Mouse (Mus musculus) hindbrain, embryonic 14.5 days (tissue): ENCODE measurements around the gene Nab1. TPM values are rescaled to one million over a fixed set of nuclear protein-coding genes. Genes with fewer than 3 reads are reported as not detected.
A peak's percentile ranks its signal among the peaks of the same experiment; 100 is the strongest.
"Not testable (repeated sequence)": the region's sequence is repeated elsewhere in the genome, so short reads cannot be mapped to it uniquely, and the experiment has no call there.

Source experiments
- ATAC-seq: fragments of 200-750 bp; cut with Nextera tagmentation; 2 replicates; pipeline ENCODE4 v1.8.0; 2017; ENCODE audit warnings: moderate number of reproducible peaks, mild to moderate bottlenecking, moderate TSS enrichment, moderate library complexity; ENCODE audit not compliant: low FRiP score
- DNase-seq: peaks from one replicate; pipeline ENCODE4 v3.0.0-alpha.2; 2015; ENCODE audit warnings: low spot score
- H3K27ac ChIP-seq: fragments of 300-500 bp; sonication (generic); 2 replicates; pipeline ENCODE4 v1.5.1; 2014; ENCODE audit warnings: mild to moderate bottlenecking, moderate library complexity
- H3K27me3 ChIP-seq: fragments of 300-500 bp; sonication (generic); 2 replicates; pipeline ENCODE4 v1.6.1; 2014; ENCODE audit warnings: mild to moderate bottlenecking, low read length, mixed read lengths; ENCODE audit not compliant: control insufficient read depth, insufficient read depth
- H3K36me3 ChIP-seq: fragments of 300-500 bp; sonication (generic); replicated peaks from 2 replicates; pipeline ENCODE4 v1.6.1; 2014; ENCODE audit not compliant: control insufficient read depth, insufficient read depth
- H3K4me1 ChIP-seq: fragments of 300-500 bp; sonication (generic); replicated peaks from 2 replicates; pipeline ENCODE4 v1.6.1; 2014; ENCODE audit warnings: antibody characterized with exemption, low read length, mixed read lengths; ENCODE audit not compliant: control insufficient read depth, insufficient read depth
- H3K4me2 ChIP-seq: fragments of 300-500 bp; sonication (generic); replicated peaks from 2 replicates; pipeline ENCODE4 v1.6.1; 2014; ENCODE audit warnings: mild to moderate bottlenecking, moderate library complexity
- H3K4me3 ChIP-seq: fragments of 300-500 bp; sonication (generic); replicated peaks from 2 replicates; pipeline ENCODE4 v1.5.1; 2014; ENCODE audit warnings: mild to moderate bottlenecking, low read length
- H3K9ac ChIP-seq: fragments of 300-500 bp; sonication (generic); 2 replicates; pipeline ENCODE4 v1.6.1; 2014
- H3K9me3 ChIP-seq: fragments of 300-500 bp; sonication (generic); 2 replicates; pipeline ENCODE4 v1.6.1; 2016; ENCODE audit warnings: low read length; ENCODE audit not compliant: control insufficient read depth
- WGBS: fragments of 180-500 bp; shearing (Covaris S2); extraction: QIAGEN DNeasy Blood & Tissue Kit; methylation state at CpG from one replicate; pipeline ENCODE4 v1.1.7; 2014; 5-methylcytosine and 5-hydroxymethylcytosine counted together
- polyA plus RNA-seq: library from polyadenylated mRNA; unstranded; fragments of >200 nt; fragmentation: Nextera tagmentation; extraction: Ambion mirVana; gene quantifications from 2 replicates; pipeline ENCODE4 v1.2.1, GENCODE M21; 2014

Gene Nab1
- polyA plus RNA-seq = 10.9 and 13.2 TPM in 2 replicates

DNA sequence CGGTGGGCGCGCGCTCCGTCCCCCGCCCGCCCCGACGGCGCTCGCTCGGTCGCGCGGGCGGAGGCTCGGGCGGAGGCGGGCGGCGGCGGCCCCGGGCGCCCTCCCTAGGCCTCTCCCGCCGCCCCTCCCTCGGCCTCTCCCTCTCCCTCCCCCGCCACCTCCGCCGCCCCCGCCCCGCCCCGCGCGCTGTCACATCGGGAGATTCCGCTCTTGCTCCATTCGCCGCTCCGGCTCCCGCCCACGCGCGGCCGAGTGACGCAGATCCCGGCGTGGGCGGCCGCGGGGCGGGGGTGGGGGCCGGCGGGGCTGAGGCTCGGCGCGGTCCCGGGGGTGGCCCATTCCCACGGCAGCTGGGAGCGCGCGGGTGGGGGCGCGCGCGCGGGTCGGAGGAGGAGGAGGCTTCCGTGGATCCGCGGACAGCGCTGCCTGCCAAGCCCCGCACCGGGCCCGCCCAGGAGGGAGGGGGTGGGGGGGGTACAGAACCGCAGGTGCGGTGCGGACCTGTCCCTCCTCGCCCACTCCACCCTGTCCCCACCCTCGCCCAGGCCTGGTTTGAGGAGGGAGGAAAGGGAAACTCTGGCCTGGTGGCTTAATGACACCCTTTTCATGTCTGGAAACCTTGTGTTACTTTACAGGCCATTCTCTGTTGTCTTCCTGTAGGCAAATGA is at the start of gene Nab1:
Gene Nab1 (minus strand): TSS at position 366 of the 668 bp plus-strand sequence.
- H3K36me3 ChIP-seq = no peaks in the 10 kb centered on the region
- ATAC-seq (peak; percentile 93), DNase-seq (peak; percentile 62)
- H3K9ac ChIP-seq = peak within 1 kb of the TSS; percentile 88
- WGBS = 1% methylated on average over 36 of the region's 80 CpGs
- peak within 1 kb of the TSS; percentile 85 for H3K4me3 ChIP-seq
- peak within 1 kb of the TSS; percentile 87 for H3K4me2 ChIP-seq
- no peaks in the 10 kb centered on the region for H3K9me3 ChIP-seq
- 0 out of 2 replicates have a peak, but pooled peaks cover 5% of the 10 kb centered on the region for H3K4me1 ChIP-seq
- no peaks in the 10 kb centered on the region for H3K27me3 ChIP-seq
- peak within 1 kb of the TSS; percentile 78 for H3K27ac ChIP-seq

DNA sequence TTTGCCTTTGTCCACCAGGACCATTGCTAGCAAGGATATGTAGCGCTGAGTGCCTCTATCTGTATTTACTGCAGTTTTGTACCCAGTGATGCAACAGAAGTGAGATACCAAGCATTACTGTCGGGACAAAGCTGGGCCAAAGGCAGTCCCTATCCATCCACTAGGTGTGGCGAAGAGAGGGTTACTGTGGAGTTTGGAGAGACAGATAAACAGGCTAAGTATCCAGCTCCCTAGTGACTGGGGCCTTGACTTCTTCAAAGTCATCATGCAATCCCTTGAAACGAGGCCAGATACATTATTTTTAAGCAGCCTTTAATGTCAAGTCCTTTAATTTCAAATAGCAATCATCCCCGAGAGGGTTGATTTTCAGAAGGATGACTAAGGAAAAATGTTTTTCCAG is 47.0 kb upstream of the Nab1 start:
- ATAC-seq (no peak), DNase-seq (no peak)
- H3K9ac ChIP-seq = no peak overlapping the region
- no peaks in the 10 kb centered on the region for H3K27me3 ChIP-seq
- H3K27ac ChIP-seq = no peak overlapping the region
- H3K36me3 ChIP-seq = no peaks in the 10 kb centered on the region
- 92% methylated on average over 5 of the region's 5 CpGs for WGBS
- H3K9me3 ChIP-seq = peaks cover 8% of the 10 kb centered on the region; the same call in 1 of the 2 replicates
- H3K4me1 ChIP-seq = no peaks in the 10 kb centered on the region
- H3K4me2 ChIP-seq = no peak overlapping the region
- H3K4me3 ChIP-seq = no peak overlapping the region

DNA sequence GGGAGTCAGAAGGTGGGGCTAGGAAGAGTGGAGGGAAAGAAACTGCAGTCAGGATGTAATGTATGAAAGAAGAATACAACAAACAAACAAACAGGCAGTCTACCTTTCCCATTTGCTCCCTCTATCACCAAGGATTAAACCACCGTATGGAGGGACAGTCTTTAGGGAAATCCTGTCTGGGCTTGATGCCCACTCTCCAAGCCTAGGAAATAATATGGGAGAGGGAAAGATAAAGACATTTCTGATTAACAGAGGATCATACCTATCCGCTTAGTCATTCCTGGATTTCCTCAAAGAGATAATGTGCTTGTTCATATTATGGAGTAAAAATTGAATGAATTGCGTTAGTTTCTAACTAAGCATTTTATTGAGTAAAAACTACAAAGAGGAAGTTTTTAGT is 46.3 kb upstream of the Nab1 start:
- ATAC-seq (no peak), DNase-seq (no peak)
- no peaks in the 10 kb centered on the region for H3K36me3 ChIP-seq
- WGBS = 84% methylated on average over 3 of the region's 3 CpGs
- H3K4me1 ChIP-seq = no peaks in the 10 kb centered on the region
- no peaks in the 10 kb centered on the region for H3K27me3 ChIP-seq
- no peak overlapping the region for H3K27ac ChIP-seq
- H3K4me2 ChIP-seq = no peak overlapping the region
- no peak overlapping the region for H3K9ac ChIP-seq
- no peak overlapping the region for H3K4me3 ChIP-seq
- H3K9me3 ChIP-seq = peaks cover 8% of the 10 kb centered on the region; the same call in 1 of the 2 replicates

DNA sequence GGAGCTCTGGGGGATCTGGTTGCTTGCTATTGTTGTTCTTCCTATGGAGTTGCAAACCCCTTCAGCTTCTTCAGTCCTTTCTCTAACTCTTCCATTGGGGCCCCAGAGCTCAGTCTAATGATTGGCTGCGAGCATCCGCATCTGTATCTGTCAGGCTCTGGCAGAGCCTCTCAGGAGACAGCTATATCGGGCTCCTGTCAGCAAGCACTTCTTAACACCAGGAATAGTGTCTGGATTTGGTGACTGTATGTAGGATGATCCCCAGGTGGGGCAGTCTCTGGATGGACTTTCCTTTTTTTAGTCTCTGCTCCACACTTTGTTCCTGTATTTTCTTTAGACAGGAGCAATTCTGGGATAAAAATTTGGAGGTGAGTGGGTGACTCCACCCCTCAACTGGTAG is 39.6 kb upstream of the Nab1 start:
- H3K9ac ChIP-seq, ATAC-seq, DNase-seq, H3K4me3 ChIP-seq, H3K27me3 ChIP-seq, H3K9me3 ChIP-seq, H3K4me2 ChIP-seq, H3K36me3 ChIP-seq, H3K4me1 ChIP-seq, H3K27ac ChIP-seq: not testable (repeated sequence)
- WGBS = 80% methylated on average over 3 of the region's 3 CpGs

DNA sequence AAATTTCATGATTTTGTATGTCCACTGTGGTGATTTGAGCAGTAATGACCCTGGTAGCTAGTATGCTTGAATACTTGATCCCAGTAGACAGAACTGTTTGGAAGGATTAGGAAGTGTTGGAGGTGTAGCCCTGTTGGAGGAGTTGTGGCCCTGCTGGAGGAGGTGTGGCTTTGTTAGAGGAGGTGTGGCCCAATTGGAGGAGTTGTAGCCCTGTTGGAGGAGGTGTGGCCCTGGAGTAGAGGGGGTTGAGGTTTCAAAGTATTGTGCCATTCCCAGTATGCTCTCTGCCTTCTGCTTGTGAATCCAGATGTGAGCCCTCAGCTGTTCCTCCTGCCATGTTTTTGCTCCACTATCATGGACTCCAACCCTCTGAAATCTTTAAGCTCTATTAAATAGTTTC is 29.5 kb upstream of the Nab1 start:
- no peaks in the 10 kb centered on the region for H3K4me1 ChIP-seq
- no peaks in the 10 kb centered on the region for H3K9me3 ChIP-seq
- H3K36me3 ChIP-seq = no peaks in the 10 kb centered on the region
- no peak for ATAC-seq
- DNase-seq = no peak
- H3K27me3 ChIP-seq = no peaks in the 10 kb centered on the region
- no peak overlapping the region for H3K4me3 ChIP-seq
- H3K4me2 ChIP-seq = no peak overlapping the region
- H3K9ac ChIP-seq = no peak overlapping the region
- H3K27ac ChIP-seq = no peak overlapping the region

DNA sequence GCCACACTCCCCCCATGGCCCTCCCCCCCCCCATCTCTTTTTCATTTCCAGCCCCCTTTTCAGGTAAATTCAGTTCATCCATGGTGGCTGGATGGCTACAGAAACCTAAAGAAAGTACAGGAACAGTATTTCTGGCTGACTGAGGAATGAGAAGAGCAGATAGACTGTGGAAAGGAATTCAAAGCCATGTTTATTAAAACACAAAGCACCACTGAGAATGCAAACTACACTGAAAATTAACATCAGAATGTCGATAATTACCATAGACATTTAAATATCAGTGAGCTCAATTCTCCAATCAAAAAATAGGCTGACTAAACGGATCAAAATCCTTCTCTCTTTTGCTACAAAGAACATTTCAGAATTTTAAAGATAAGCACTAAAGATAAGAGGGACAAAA is 27.2 kb upstream of the Nab1 start:
- no peak for ATAC-seq
- Histone ChIP-seq H3K27ac (no peak overlapping the region), H3K4me3 (no peak overlapping the region), H3K36me3 (no peaks in the 10 kb centered on the region), H3K4me1 (0 out of 2 replicates have a peak, but pooled peaks cover 3% of the 10 kb centered on the region), H3K9ac (no peak overlapping the region), H3K27me3 (no peaks in the 10 kb centered on the region), H3K4me2 (no peak overlapping the region), H3K9me3 (no peaks in the 10 kb centered on the region)
- no peak for DNase-seq
- WGBS = 38% methylated on average over 2 of the region's 2 CpGs

DNA sequence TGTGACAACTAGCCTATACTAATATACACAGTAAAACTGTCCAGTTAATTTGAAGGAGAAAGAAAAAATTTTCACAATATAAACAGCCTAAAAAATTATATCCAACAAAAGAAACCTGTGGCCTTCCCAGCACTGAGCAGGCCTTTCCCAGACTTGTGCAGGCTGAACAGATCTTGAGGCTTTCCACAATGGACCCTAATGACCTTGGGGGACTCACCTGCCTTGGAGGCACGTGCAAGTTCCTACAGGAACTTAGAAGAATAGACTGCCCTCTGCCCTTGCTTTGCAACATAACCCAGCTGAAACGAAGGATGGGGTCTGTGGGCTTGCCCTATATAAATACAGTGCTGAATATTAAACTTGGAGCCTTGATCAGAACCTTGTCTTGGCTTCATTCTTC is 26.8 kb upstream of the Nab1 start:
- Histone ChIP-seq H3K4me3 (no peak overlapping the region), H3K27me3 (no peaks in the 10 kb centered on the region), H3K4me2 (no peak overlapping the region), H3K9ac (no peak overlapping the region), H3K36me3 (no peaks in the 10 kb centered on the region), H3K9me3 (no peaks in the 10 kb centered on the region), H3K4me1 (0 out of 2 replicates have a peak, but pooled peaks cover 3% of the 10 kb centered on the region), H3K27ac (no peak overlapping the region)
- 64% methylated on average over 2 of the region's 2 CpGs for WGBS
- no peak for ATAC-seq
- no peak for DNase-seq

DNA sequence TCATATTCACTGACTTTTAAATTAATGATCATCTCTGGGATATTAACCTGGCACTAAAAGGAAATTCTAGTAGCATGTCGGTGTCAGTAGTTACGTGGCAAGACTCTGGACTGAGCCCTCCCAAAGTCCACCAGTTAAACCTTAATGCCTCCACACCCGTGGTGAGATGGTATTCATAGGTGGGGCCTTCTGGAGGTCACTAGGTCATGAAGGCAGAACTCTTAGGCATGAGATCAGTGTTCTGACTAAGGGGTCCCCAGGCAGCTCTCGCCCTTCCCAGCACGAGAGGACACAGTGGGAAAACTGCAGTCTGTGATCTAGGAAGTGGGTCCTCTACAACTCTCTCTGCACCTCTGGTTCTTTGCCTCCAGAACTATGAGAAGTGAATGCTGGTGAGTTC is 24.2 kb upstream of the Nab1 start:
- Histone ChIP-seq H3K27ac (no peak overlapping the region), H3K36me3 (no peaks in the 10 kb centered on the region), H3K9ac (no peak overlapping the region), H3K4me1 (0 out of 2 replicates have a peak, but pooled peaks cover 3% of the 10 kb centered on the region), H3K27me3 (no peaks in the 10 kb centered on the region), H3K4me3 (no peak overlapping the region), H3K4me2 (no peak overlapping the region), H3K9me3 (no peaks in the 10 kb centered on the region)
- WGBS = 70% methylated on average over 5 of the region's 5 CpGs
- no peak for DNase-seq
- no peak for ATAC-seq

DNA sequence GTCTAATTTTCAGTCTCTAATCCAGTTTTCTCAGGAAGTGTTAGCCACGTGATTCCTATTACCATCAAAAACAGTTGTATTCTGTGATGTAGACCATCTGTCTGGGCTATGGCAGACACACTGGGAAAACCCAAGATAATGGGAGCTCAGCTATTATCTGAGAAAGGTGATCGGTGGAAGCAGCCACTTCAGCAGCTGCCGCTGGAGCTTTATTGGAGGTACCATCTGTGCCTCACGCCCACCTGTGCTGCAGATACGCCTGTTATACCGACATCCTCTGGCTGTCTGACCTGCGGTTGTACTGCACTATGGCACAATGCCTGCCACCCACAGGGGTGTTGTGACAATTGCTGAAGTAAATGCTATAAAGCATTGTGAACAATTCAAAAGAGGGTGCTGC is 23.7 kb upstream of the Nab1 start:
- no peak overlapping the region for H3K27ac ChIP-seq
- H3K9me3 ChIP-seq = no peaks in the 10 kb centered on the region
- no peak overlapping the region for H3K4me3 ChIP-seq
- H3K4me2 ChIP-seq = no peak overlapping the region
- 0 out of 2 replicates have a peak, but pooled peaks cover 3% of the 10 kb centered on the region for H3K4me1 ChIP-seq
- H3K9ac ChIP-seq = no peak overlapping the region
- WGBS = 41% methylated on average over 7 of the region's 7 CpGs
- ATAC-seq (peak; percentile 74; the same call in 1 of the 2 replicates), DNase-seq (peak; percentile 26)
- no peaks in the 10 kb centered on the region for H3K27me3 ChIP-seq
- no peaks in the 10 kb centered on the region for H3K36me3 ChIP-seq
